Mouse (Mus musculus): Measurements from ENCODE around the gene AW549877.

AW549877 gene

DNA sequence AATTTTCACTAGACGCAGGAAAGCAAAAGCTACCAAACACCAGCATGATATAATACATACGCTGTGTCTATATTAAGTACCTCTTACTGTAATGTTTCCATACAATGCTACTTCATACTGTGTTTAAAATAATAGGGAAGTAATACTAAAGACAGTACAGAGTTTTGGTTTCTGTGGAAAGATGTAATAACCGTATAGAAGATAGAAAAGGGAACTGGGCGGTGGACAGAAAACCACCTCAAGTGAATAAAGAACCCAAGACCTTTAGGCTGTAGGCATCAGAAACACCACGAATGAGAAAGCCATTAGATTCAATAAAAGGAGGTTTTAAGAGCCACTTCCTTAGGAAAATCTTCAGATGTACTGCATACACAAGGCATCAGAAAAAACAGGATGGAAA is 12.8 kb downstream of the AW549877 start:
- no peak for DNase-seq (ENCODE audit: low spot score)

DNA sequence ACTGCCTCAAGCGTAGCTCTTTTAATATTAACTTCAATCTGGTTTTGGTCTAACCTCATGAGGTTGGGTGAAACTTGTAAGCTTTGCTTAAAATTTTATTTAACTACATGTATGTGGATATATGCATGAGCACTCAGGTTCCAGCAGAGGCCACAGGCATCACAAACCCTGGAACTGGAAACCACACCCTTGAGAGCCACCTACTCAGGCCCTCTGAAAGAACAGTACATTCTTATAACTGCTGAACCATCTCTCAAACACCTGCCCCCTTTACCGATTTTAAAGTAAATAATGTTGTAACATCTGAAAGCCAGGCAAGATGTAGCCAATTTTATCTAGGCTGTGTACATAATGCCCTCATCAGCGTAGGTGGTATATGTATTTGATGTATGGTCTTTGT is 15.7 kb downstream of the AW549877 start:
- no peak for DNase-seq (ENCODE audit: low spot score)

DNA sequence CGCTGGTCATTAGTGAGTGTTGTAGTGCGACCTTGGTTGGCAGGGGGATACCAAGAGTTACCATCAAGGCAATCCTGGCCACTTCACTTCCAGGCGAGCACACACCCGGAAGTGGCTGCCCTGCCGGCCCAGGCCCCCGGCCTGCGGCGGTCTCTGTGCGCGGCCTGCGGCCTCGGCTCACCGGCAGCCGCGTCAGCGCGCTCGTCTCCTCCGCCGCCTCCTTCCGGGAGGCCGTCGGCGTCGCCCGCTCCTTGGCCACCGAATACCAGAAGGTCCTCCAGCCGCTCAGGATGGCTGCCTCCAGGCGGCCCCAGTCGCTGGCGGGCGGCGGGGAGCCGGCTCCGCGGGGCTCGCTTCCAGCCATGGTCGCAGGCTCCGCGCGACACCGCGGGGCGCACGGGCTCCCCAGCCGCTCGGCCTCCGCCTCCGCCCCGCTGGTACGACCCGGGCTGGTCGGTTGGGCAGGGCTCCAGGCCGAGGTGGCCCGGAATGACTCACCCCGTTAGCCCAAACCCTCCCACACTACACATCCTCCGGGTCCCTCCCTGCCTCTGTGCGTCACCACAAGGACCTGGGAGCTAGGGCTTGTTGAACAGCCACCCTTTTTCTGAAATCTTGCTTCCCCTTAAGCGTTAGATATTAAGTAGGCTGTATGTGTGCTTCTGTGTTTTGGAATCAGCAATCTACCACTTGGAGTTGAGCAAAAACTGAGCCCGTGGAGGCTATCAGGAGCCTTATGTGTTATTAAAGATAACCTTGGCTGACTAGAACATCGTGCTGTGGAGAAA is 16.3 kb downstream of the AW549877 start, which contains the start of gene Fbxo4:
TSS of gene Fbxo4 (minus strand) at position 513 of the 788 bp plus-strand sequence.
- DNase-seq (ENCODE audit: low spot score) = peak; percentile 79

DNA sequence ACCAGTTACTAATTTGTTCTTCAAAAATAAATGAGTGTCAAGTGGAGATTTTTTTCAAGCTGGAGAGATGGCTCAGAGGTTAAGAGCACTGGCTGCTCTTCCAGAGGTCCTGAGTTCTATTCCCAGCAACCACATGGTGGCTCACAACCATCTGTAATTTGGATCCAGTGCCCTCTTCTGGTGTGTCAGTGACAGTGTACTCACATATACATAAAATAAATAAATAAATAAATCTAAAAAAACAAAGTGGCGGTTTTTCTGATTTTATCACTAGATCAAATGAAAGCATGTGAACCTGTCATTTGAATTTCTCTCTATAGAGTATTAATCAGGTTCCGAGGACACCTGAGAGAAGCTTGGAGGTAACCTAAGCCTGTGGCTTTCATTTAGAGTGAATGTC is 17.3 kb downstream of the AW549877 start:
- DNase-seq (ENCODE audit: low spot score) = no peak

DNA sequence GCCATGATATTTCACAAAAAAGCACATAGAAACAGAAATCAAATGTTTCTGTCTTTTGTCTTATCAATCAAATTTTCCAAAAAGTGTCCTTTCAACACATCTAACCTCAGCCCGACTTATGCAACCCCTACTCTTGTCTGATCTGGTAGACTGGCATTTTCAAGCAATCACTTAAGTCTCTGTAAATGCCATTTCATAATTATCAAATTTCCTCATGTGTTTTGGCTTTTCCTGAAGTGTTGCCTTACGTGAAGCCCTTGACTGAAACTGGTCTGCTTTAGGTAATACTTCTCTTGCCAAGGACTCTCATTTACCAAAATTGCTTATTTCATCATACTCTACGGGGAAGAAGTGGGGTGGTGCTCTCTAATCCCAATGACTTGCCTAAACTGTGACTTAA is 22.2 kb downstream of the AW549877 start:
- no peak for DNase-seq (ENCODE audit: low spot score)

DNA sequence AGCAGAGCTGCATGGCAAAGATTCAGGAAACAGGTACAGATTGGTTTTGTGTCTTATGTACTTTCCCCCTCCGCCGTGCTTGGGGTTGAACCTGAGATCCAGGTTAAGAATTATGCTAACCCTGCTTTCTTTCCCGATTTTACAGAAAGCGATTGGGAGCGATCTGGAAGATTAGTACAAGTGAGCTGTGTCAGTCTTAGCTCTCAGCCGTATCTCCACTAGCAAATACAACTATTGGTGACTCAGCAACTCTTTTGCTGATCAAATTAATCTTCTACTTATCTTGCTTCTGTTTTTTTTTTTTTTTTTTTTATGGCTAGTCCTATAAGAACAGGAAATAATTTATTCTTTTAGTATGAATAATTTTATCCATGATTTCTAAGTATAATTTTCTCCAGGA is 25.4 kb downstream of the AW549877 start:
- DNase-seq (ENCODE audit: low spot score) = no peak

DNA sequence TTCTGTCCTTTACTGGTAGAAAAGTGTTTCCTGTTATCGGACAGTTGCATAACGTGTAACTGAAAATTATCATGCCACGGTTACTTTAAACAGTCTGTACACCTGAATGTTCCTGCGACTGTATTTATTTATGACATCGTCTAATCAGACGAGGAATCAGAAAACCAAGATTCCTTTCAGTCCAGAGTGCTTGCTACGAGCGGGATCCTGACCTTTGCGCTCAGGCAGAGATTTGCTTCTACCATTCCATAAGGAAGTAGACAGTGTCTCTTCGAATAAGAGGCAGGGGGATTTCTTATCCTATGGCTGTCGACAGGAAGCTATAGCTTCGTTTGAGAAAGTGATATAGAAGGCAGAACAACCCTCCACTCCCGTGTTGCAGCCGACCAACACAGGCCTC is 25.8 kb downstream of the AW549877 start:
- no peak for DNase-seq (ENCODE audit: low spot score)

DNA sequence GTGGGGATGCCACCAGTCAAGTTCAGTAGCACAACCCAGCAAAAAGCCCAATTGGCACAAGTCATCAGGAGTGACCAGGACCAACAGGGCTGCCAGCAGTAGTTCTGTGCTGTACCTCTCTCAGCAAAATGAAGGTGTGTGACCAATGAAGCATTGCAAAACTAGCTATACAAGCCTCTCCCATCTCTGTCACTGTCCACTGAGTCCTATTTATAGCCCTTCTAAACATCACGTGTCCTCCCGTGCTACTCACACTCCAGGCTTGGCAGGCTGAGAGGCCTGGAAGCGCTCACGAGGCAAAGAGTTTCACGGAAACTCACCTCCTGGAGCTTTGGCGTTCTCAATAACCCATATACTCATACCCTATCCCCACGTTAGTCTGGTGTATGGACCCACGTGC is 33.3 kb downstream of the AW549877 start:
- no peak for DNase-seq (ENCODE audit: low spot score)

DNA sequence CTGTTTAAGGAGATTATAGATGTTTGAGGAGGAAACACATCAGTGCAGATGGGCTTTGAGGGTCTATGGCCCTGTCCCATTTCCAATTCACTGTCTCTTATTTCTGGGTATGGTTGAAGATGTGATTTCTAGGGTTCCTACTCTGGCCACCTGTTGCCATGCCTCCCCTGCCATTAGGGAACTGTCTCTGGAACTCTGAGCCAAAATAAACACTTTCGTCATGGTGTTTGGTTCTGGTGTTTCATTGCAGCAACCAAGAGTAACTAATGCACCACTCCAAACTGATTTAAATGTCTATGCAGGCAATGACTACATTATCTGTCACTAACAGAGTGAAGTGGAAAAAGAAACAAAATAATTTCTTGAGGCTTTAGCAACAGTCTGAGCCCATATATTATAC is 35.5 kb downstream of the AW549877 start:
- DNase-seq (ENCODE audit: low spot score) = no peak

DNA sequence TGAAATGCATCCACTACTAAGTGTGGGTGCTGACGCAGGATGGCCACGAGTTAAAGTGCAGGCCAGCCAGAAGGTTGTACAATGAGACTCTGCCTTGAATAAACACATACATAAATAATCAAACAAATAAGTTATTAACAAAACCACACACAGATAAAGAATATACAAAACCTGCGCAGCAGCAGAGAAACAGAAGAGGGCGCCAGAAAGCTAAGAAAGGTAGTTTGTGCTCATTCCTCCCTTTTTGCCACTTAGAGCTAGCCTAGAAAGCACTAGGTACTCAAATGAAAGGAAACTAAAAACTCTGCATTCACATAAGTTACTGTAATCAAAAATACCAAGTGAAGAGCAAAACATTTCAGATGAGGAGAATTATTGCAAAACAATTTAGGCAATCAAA is 37.6 kb downstream of the AW549877 start:
- no peak for DNase-seq (ENCODE audit: low spot score)

DNA sequence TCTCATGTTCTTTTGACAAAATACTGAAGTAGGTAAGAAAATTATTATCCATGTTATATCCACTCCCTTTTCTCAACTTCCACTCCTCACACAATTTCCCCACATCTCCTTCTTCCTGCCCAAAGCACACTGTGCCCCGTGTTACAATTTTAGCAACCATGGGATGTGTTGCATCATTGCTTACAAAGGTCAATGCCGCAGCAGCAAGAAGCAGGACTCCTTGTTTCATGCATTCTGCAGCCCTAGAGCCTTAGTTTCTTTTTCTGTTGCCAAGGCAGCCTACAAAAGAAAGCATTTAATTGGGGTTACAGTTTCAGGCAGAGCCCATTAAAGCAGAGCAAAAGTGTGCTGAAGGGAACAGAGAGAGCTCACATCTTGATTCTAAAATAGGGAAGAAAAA is 40.6 kb downstream of the AW549877 start:
- no peak for DNase-seq (ENCODE audit: low spot score)

DNA sequence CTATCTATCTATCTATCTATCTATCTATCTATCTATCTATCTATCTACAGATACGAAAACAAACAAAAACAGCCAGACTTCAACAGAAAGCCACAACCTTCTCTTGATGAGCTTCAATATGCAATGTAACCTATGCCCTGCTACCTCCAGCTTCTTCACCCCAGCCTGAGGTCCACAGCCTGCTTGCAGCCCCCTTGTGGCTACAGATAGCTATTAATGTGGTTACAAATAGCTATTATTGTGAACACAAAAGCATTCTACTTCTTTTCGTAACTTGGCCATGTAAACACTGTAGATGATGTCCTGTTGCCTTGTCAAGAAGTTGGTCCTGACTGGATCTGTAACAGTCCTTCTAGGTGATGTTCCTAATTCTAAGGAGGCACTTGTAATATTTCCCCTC is 57.4 kb downstream of the AW549877 start:
- no peak for DNase-seq (ENCODE audit: low spot score)

DNA sequence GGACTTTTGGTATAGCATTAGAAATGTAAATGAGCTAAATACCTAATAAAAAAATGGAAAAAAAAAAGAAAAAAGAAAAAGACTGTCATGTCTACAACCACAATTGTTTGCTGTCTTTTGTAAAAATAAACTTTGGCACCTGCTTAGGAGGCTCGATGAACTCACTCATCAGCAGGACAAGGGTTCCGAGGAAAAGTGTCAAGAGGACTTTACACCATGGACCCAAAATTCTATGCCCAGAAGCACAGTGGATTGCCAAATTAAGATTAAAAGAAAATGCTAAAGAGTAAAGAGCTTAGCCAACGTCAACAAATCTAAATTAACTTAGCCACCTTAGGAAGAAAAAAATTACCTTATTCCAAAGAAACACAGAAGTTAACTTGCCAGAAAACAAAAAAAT is 59.5 kb downstream of the AW549877 start:
- no peak for DNase-seq (ENCODE audit: low spot score)

DNA sequence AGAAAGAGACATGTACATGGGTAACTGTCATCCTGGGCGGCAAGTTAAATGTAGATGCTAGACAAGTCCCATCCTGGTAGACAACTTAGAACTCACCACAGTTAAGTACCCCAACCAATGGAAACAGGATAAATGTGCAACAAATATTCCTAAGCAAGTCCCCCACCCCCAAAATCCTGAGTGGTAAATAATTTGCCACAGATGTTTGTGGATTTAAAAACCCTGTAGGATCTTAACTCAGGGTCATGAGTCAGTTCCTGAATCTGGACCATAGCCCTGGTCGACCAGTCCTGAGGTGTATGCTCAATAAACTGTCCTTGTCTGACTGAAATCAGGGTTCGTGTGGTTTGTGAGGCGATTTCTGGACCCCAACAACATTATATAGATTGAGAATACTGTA is 62.1 kb downstream of the AW549877 start:
- DNase-seq (ENCODE audit: low spot score) = no peak
